In genomic region chr11:109494890-109495770, GRCm38 (mm10) we compare ENCODE assay signal across 8 mouse cellular contexts. TPM values are rescaled to one million over a fixed set of nuclear protein-coding genes. Genes with fewer than 3 reads are reported as not detected.
DNase-seq lines count a peak whose midpoint lies in the region; ATAC-seq and TF ChIP-seq lines count a peak whose summit lies in the region.

No protein-coding gene starts in this region.

- in situ Hi-C loops in CH12.LX (cut with MboI; ENCODE audit: low pct_ligation_motif_present, low pct_unique_long_range_greater_than_20kb, low sequenced_read_pairs), result no loop called here

- H3K4me2 ChIP-seq in heart, embryonic 13.5 days, result peak overlapping the region; percentile 40
- H3K4me2 ChIP-seq in CH12.LX (ENCODE audit: insufficient read depth, low read depth, poor library complexity, severe bottlenecking), result peak overlapping the region; percentile 73
- H3K4me2 ChIP-seq in kidney, embryonic 14.5 days (replicated peaks; ENCODE audit: low read depth, low read length), result peak overlapping the region; percentile 10
- no peak overlapping the region for H3K4me2 ChIP-seq in midbrain, embryonic 15.5 days

- TF ChIP-seq POLR2A in CH12.LX (IDR thresholded peaks at IDR 0.05; ENCODE audit: low read depth, low read length), result peak; percentile 51; the same call in 1 of the 2 replicates

- dilution Hi-C loops in CH12.LX (cut with MboI; ENCODE audit: extremely low pct_ligation_motif_present, extremely low pct_unique_long_range_greater_than_20kb, low sequenced_read_pairs), result no loop called here

- 0 out of 2 replicates have a peak, but pooled peaks cover 3% of the 10 kb centered on the region for H3K27me3 ChIP-seq in heart, embryonic 13.5 days (replicated peaks)
- no peaks in the 10 kb centered on the region for H3K27me3 ChIP-seq in CH12.LX (replicated peaks)
- no peaks in the 10 kb centered on the region for H3K27me3 ChIP-seq in kidney, embryonic 14.5 days (ENCODE audit: control insufficient read depth, insufficient read depth, low read length)
- no peaks in the 10 kb centered on the region for H3K27me3 ChIP-seq in forebrain, embryonic 10.5 days (ENCODE audit: poor library complexity, severe bottlenecking)
- no peaks in the 10 kb centered on the region for H3K27me3 ChIP-seq in midbrain, embryonic 15.5 days (replicated peaks)

- ATAC-seq in heart, embryonic 13.5 days (ENCODE audit: extremely low read depth, insufficient number of reproducible peaks, low FRiP score, low TSS enrichment), result no peak
- ATAC-seq in kidney, embryonic 14.5 days (ENCODE audit: low FRiP score, low TSS enrichment), result peak; percentile 58
- no peak for ATAC-seq in midbrain, embryonic 15.5 days (replicated peaks)

- H3K27ac ChIP-seq in heart, embryonic 13.5 days (replicated peaks), result no peak overlapping the region
- H3K27ac ChIP-seq in CH12.LX (ENCODE audit: insufficient read depth, low read depth), result peak overlapping the region; percentile 97
- peak overlapping the region; percentile 80; the same call in 1 of the 2 replicates for H3K27ac ChIP-seq in kidney, embryonic 14.5 days (ENCODE audit: low read depth, low read length)
- no peak overlapping the region for H3K27ac ChIP-seq in forebrain, embryonic 10.5 days
- no peak overlapping the region for H3K27ac ChIP-seq in midbrain, embryonic 15.5 days

- TF ChIP-seq RAD21 in CH12.LX (IDR thresholded peaks at IDR 0.05; ENCODE audit: low read depth, low read length), result peak; percentile 4

- intact Hi-C loops in heart, postnatal 36 days (cut with DNase I), result loop anchor here (5.0 kb wide), 1 partner anchor 62 kb away; no protein-coding TSS in a partner anchor

- no peaks in the 10 kb centered on the region for H3K79me2 ChIP-seq in CH12.LX (replicated peaks; ENCODE audit: control insufficient read depth, extremely low read depth, insufficient read depth, poor library complexity, severe bottlenecking)

- TF ChIP-seq CTCF in CH12.LX (conservative IDR thresholded peaks at IDR 0.05 in 1 of 2, IDR thresholded peaks at IDR 0.05 in 1 of 2; ENCODE audit: low read depth in 2 of 2, low read length in 2 of 2), result no peak

- DNase-seq in heart, postnatal 36 days, result no peak
- DNase-seq in CH12.LX (ENCODE audit: extremely low read depth), result peak; percentile 89
- DNase-seq in naive thymus-derived CD4-positive, alpha-beta T cell, adult 2 months (ENCODE audit: low read depth), result peak; percentile 27
- DNase-seq in forebrain, embryonic 10.5 days (ENCODE audit: extremely low spot score, low spot score), result no peak
- DNase-seq in layer of hippocampus, adult 9-10 months (ENCODE audit: low spot score), result no peak

- no peaks in the 10 kb centered on the region for H3K36me3 ChIP-seq in heart, embryonic 13.5 days
- H3K36me3 ChIP-seq in CH12.LX (replicated peaks in 1 of 2; ENCODE audit: control insufficient read depth in 1 of 2, insufficient read depth in 1 of 2, low read length in 1 of 2), result peaks cover 0 to 10% of the 10 kb centered on the region in 2 experiments
- H3K36me3 ChIP-seq in kidney, embryonic 14.5 days (ENCODE audit: control insufficient read depth, insufficient read depth, low read length), result no peaks in the 10 kb centered on the region
- H3K36me3 ChIP-seq in forebrain, embryonic 10.5 days (replicated peaks), result no peaks in the 10 kb centered on the region
- H3K36me3 ChIP-seq in midbrain, embryonic 15.5 days (replicated peaks), result no peaks in the 10 kb centered on the region

- 0 out of 2 replicates have a peak overlapping the region, but pooled peaks have one; percentile 11 for H3K9ac ChIP-seq in heart, embryonic 13.5 days
- H3K9ac ChIP-seq in CH12.LX (ENCODE audit: insufficient read depth, low read depth), result peak overlapping the region; percentile 60
- H3K9ac ChIP-seq in kidney, embryonic 14.5 days (ENCODE audit: low read depth, low read length), result no peak overlapping the region
- no peak overlapping the region for H3K9ac ChIP-seq in midbrain, embryonic 15.5 days

- WGBS in heart, embryonic 13.5 days, result 40% methylated on average over 24 of the region's 24 CpGs
- 10% methylated on average over 24 of the region's 24 CpGs for WGBS in kidney, embryonic 14.5 days
- 81% methylated on average over 24 of the region's 24 CpGs for WGBS in forebrain, embryonic 10.5 days
- WGBS in midbrain, embryonic 15.5 days, result 56% methylated on average over 24 of the region's 24 CpGs

- peak overlapping the region; percentile 12; the same call in 1 of the 2 replicates for H3K4me3 ChIP-seq in heart, embryonic 13.5 days
- peak overlapping the region; percentile 42 to 58 (median 51) for H3K4me3 ChIP-seq in CH12.LX (replicated peaks in 1 of 3; ENCODE audit: low read depth in 2 of 3, low read length in 2 of 3, poor library complexity in 1 of 3)
- H3K4me3 ChIP-seq in kidney, embryonic 14.5 days (ENCODE audit: low read length), result peak overlapping the region; percentile 6; the same call in 1 of the 2 replicates
- no peak overlapping the region for H3K4me3 ChIP-seq in forebrain, embryonic 10.5 days
- H3K4me3 ChIP-seq in midbrain, embryonic 15.5 days, result no peak overlapping the region

- TF ChIP-seq EP300 in CH12.LX (IDR thresholded peaks at IDR 0.05; ENCODE audit: low read length), result peak; percentile 94

- peaks cover 28% of the 10 kb centered on the region for H3K4me1 ChIP-seq in heart, embryonic 13.5 days
- H3K4me1 ChIP-seq in CH12.LX (ENCODE audit: control insufficient read depth in 1 of 2, insufficient read depth in 2 of 2), result peaks cover 23 to 61% of the 10 kb centered on the region in 2 experiments
- H3K4me1 ChIP-seq in kidney, embryonic 14.5 days (ENCODE audit: control insufficient read depth, insufficient read depth, low read length), result peaks cover 17% of the 10 kb centered on the region
- H3K4me1 ChIP-seq in forebrain, embryonic 10.5 days, result peaks cover 37% of the 10 kb centered on the region
- peaks cover 20% of the 10 kb centered on the region for H3K4me1 ChIP-seq in midbrain, embryonic 15.5 days

- no peaks in the 10 kb centered on the region for H3K9me3 ChIP-seq in heart, embryonic 13.5 days
- H3K9me3 ChIP-seq in CH12.LX (replicated peaks; ENCODE audit: low read length), result no peaks in the 10 kb centered on the region
- H3K9me3 ChIP-seq in kidney, embryonic 14.5 days (ENCODE audit: control insufficient read depth, low read length), result no peaks in the 10 kb centered on the region
- no peaks in the 10 kb centered on the region for H3K9me3 ChIP-seq in forebrain, embryonic 10.5 days
- no peaks in the 10 kb centered on the region for H3K9me3 ChIP-seq in midbrain, embryonic 15.5 days

TF ChIP-seq in CH12.LX, 34 proteins besides CTCF, POLR2A, EP300 and RAD21 (continues in another document):
- TF ChIP-seq ZNF384 (IDR thresholded peaks at IDR 0.05; ENCODE audit: low read depth, low read length), result peak; percentile 21; the same call in 1 of the 2 replicates
- TF ChIP-seq IRF4 (IDR thresholded peaks at IDR 0.05; ENCODE audit: low read depth, low read length), result peak; percentile 94
- peak; percentile 83 for TF ChIP-seq JUN (IDR thresholded peaks at IDR 0.05; ENCODE audit: insufficient read depth, low read depth, low read length)
- peak; percentile 84 for TF ChIP-seq SIN3A (IDR thresholded peaks at IDR 0.05; ENCODE audit: low read length)
- TF ChIP-seq USF1 (IDR thresholded peaks at IDR 0.05; ENCODE audit: low read depth, low read length), result no peak; the same call in 1 of the 2 replicates
- peak; percentile 10 for TF ChIP-seq MAX (IDR thresholded peaks at IDR 0.05; ENCODE audit: low read length)
- peak; percentile 72 for TF ChIP-seq MYC (IDR thresholded peaks at IDR 0.05; ENCODE audit: low read depth, low read length)
- TF ChIP-seq RCOR1 (conservative IDR thresholded peaks at IDR 0.05; ENCODE audit: low read depth, low read length), result peak; percentile 81
- TF ChIP-seq ZKSCAN1 (IDR thresholded peaks at IDR 0.05; ENCODE audit: borderline replicate concordance, low read depth, low read length), result no peak
- TF ChIP-seq POLR2AphosphoS2 (IDR thresholded peaks at IDR 0.05; ENCODE audit: low read depth, low read length), result no peak
- TF ChIP-seq MAFK (IDR thresholded peaks at IDR 0.05; ENCODE audit: insufficient replicate concordance, low read length), result peak; percentile 80; the same call in 1 of the 2 replicates
- TF ChIP-seq CHD1 (IDR thresholded peaks at IDR 0.05; ENCODE audit: low read depth, low read length), result no peak
- peak; percentile 30; the same call in 1 of the 2 replicates for TF ChIP-seq UBTF (IDR thresholded peaks at IDR 0.05; ENCODE audit: low read depth, low read length)
- no peak for TF ChIP-seq GABPA (IDR thresholded peaks at IDR 0.05; ENCODE audit: insufficient replicate concordance, low read depth, low read length)
- TF ChIP-seq ZC3H11A (IDR thresholded peaks at IDR 0.05; ENCODE audit: low read depth, low read length), result no peak
- TF ChIP-seq PAX5 (IDR thresholded peaks at IDR 0.05; ENCODE audit: low read length), result no peak
- peak; percentile 83; the same call in 1 of the 2 replicates for TF ChIP-seq MAZ (IDR thresholded peaks at IDR 0.05; ENCODE audit: low read depth, low read length)
- peak; percentile 70 for TF ChIP-seq BHLHE40 (IDR thresholded peaks at IDR 0.05; ENCODE audit: low read depth, low read length)
- peak; percentile 44 for TF ChIP-seq SMC3 (IDR thresholded peaks at IDR 0.05; ENCODE audit: low read depth, low read length)
- TF ChIP-seq MEF2A (IDR thresholded peaks at IDR 0.05; ENCODE audit: borderline replicate concordance, low read depth, low read length), result peak; percentile 98
- no peak for TF ChIP-seq USF2 (conservative IDR thresholded peaks at IDR 0.05; ENCODE audit: low read depth, low read length)

RNA-seq across cellular contexts. Expression of gene Slc16a6, which starts 21.7 kb away (rescaled TPM):
- polyA plus RNA-seq in heart, embryonic 13.5 days (2015; fragmentation: Nextera tagmentation; extraction: Ambion mirVana), result 9.6 and 9.7 TPM in 2 replicates
- 1 to 10 TPM; 5.5 to 7.4 TPM for total RNA-seq in heart, postnatal 36 days (2021)
- total RNA-seq in CH12.LX (2012; rRNA removed) (14.1 and 18.3 TPM in 2 replicates), CH12.LX (2014; rRNA removed) (18.7 and 20.9 TPM in 2 replicates)
- polyA plus RNA-seq in CH12.LX (2012; ENCODE audit: insufficient read length, low read depth), result 18.9 and 24.2 TPM in 2 replicates
- polyA plus RNA-seq in kidney, embryonic 14.5 days (2014; fragmentation: Nextera tagmentation; extraction: Ambion mirVana), result 9.7 and 11.8 TPM in 2 replicates
- 6.5 and 6.8 TPM in 2 replicates for polyA plus RNA-seq in forebrain, embryonic 10.5 days (2016; fragmentation: Nextera tagmentation; extraction: Ambion mirVana)
- polyA plus RNA-seq in midbrain, embryonic 15.5 days (2015; fragmentation: Nextera tagmentation; extraction: Ambion mirVana), result 4.1 and 4.3 TPM in 2 replicates

RNA-seq across cellular contexts. Expression of gene Arsg, which starts 22.0 kb away (rescaled TPM):
- 3.8 and 3.9 TPM in 2 replicates for polyA plus RNA-seq in heart, embryonic 13.5 days (2015; fragmentation: Nextera tagmentation; extraction: Ambion mirVana)
- 1 to 10 TPM; 1.4 to 1.9 TPM for total RNA-seq in heart, postnatal 36 days (2021)
- total RNA-seq in CH12.LX (2012; rRNA removed) (2.2 and 3.3 TPM in 2 replicates), CH12.LX (2014; rRNA removed) (1.3 and 1.4 TPM in 2 replicates)
- 0.76 and 0.79 TPM in 2 replicates for polyA plus RNA-seq in CH12.LX (2012; ENCODE audit: insufficient read length, low read depth)
- 2.2 and 6.1 TPM in 2 replicates for polyA plus RNA-seq in kidney, embryonic 14.5 days (2014; fragmentation: Nextera tagmentation; extraction: Ambion mirVana)
- polyA plus RNA-seq in forebrain, embryonic 10.5 days (2016; fragmentation: Nextera tagmentation; extraction: Ambion mirVana), result 2.2 and 2.8 TPM in 2 replicates
- polyA plus RNA-seq in midbrain, embryonic 15.5 days (2015; fragmentation: Nextera tagmentation; extraction: Ambion mirVana), result 3.7 and 5.0 TPM in 2 replicates

Comparison
In these comparisons a context has a peak if more than half of its experiments do, and no peak if none do; other contexts are left out.
1. H3K27ac ChIP-seq: peak in CH12.LX (single experiment) and kidney, embryonic 14.5 days (single experiment); none in heart, embryonic 13.5 days (single experiment), forebrain, embryonic 10.5 days (single experiment) and midbrain, embryonic 15.5 days (single experiment).
2. H3K4me3 ChIP-seq: peak in heart, embryonic 13.5 days (single experiment), CH12.LX (3 of 3) and kidney, embryonic 14.5 days (single experiment); none in forebrain, embryonic 10.5 days (single experiment) and midbrain, embryonic 15.5 days (single experiment).
3. H3K9ac ChIP-seq: peak in heart, embryonic 13.5 days (single experiment) and CH12.LX (single experiment); none in kidney, embryonic 14.5 days (single experiment) and midbrain, embryonic 15.5 days (single experiment).
4. DNase-seq: peak in CH12.LX (single experiment) and naive thymus-derived CD4-positive, alpha-beta T cell, adult 2 months (single experiment); none in heart, postnatal 36 days (0 of 2), forebrain, embryonic 10.5 days (single experiment) and layer of hippocampus, adult 9-10 months (single experiment).